Mouse (Mus musculus) liver, embryonic 14.5 days (tissue): ENCODE data around the gene Kcnn1. TPM values are rescaled to one million over a fixed set of nuclear protein-coding genes. Genes with fewer than 3 reads are reported as not detected.

Experiments
- ATAC-seq: fragments of 200-750 bp; cut with Nextera tagmentation; 2 replicates; pipeline ENCODE4 v1.8.0; 2017; ENCODE audit warnings: moderate number of reproducible peaks, mild to moderate bottlenecking, moderate library complexity; ENCODE audit not compliant: insufficient read depth
- DNase-seq, 3 experiments: peaks; one replicate each; pipeline ENCODE4 v3.0.0-alpha.2; 2012 to 2013; ENCODE audit warnings: low read depth in 3 of 3, low spot score in 3 of 3
- H3K27ac ChIP-seq: fragments of 300-500 bp; sonication (generic); 2 replicates; pipeline ENCODE4 v1.5.1; 2014; ENCODE audit warnings: moderate library complexity, mild to moderate bottlenecking, control low read depth, inconsistent platforms
- H3K27me3 ChIP-seq: fragments of 300-500 bp; sonication (generic); 2 replicates; pipeline ENCODE4 v1.6.1; 2014; ENCODE audit warnings: mild to moderate bottlenecking, low read length, moderate library complexity; ENCODE audit not compliant: control insufficient read depth, insufficient read depth
- H3K36me3 ChIP-seq: fragments of 300-500 bp; sonication (generic); replicated peaks from 2 replicates; pipeline ENCODE4 v1.6.1; 2014; ENCODE audit warnings: low read depth; ENCODE audit not compliant: control insufficient read depth, insufficient read depth
- H3K4me1 ChIP-seq, 2 experiments: fragments of 200-500 bp in 1 of 2; fragments of 300-500 bp in 1 of 2; sonication (generic) in 1 of 2; replicated peaks; 2 replicates each; pipeline ENCODE4 v1.6.1; 2012 to 2014; ENCODE audit warnings: antibody characterized with exemption in 1 of 2, inconsistent platforms in 1 of 2, low read length in 1 of 2; ENCODE audit not compliant: control insufficient read depth in 2 of 2, insufficient read depth in 2 of 2
- H3K4me2 ChIP-seq: fragments of 300-500 bp; sonication (generic); 2 replicates; pipeline ENCODE4 v1.6.1; 2014; ENCODE audit warnings: low read depth, mild to moderate bottlenecking, control low read depth, moderate library complexity
- H3K4me3 ChIP-seq, 2 experiments: fragments of 200-500 bp in 1 of 2; fragments of 300-500 bp in 1 of 2; sonication (generic) in 1 of 2; 2 replicates each; pipeline ENCODE4 v1.5.1; 2012 to 2014; ENCODE audit warnings: low read depth in 2 of 2, low read length in 2 of 2, mild to moderate bottlenecking in 2 of 2, control low read depth in 1 of 2, inconsistent platforms in 1 of 2, moderate library complexity in 1 of 2; ENCODE audit not compliant: insufficient read depth in 1 of 2
- H3K9ac ChIP-seq: fragments of 300-500 bp; sonication (generic); replicated peaks from 2 replicates; pipeline ENCODE4 v1.6.1; 2014; ENCODE audit warnings: mild to moderate bottlenecking, control low read depth, moderate library complexity
- H3K9me3 ChIP-seq: fragments of 300-500 bp; sonication (generic); 2 replicates; pipeline ENCODE4 v1.6.1; 2016; ENCODE audit warnings: low read length, mixed read lengths; ENCODE audit not compliant: control insufficient read depth
- CTCF ChIP-seq: IDR thresholded peaks from 2 replicates; pipeline ENCODE4 v1.5.1; 2016; ENCODE audit warnings: antibody characterized with exemption, low read depth, control low read depth
- EP300 ChIP-seq: IDR thresholded peaks from 2 replicates; pipeline ENCODE4 v1.6.1; 2016; ENCODE audit warnings: antibody characterized with exemption, low read depth
- WGBS: fragments of 180-500 bp; shearing (Covaris S2); extraction: QIAGEN DNeasy Blood & Tissue Kit; methylation state at CpG from one replicate; pipeline ENCODE4 v1.1.7; 2014; ENCODE audit not compliant: insufficient replicate concordance; 5-methylcytosine and 5-hydroxymethylcytosine counted together
- polyA plus RNA-seq, 2 experiments: library from polyadenylated mRNA; depleted of rRNA in 1 of 2; stranded (reverse) in 1 of 2; unstranded in 1 of 2; fragments of >200 nt; fragmentation: Nextera tagmentation in 1 of 2; extraction: Ambion mirVana in 1 of 2; gene quantifications; 2 replicates each; pipeline versions ENCODE4 v1.2.1 to v1.2.3; 2012 to 2014

Kcnn1 gene
- polyA plus RNA-seq, 2 experiments, result 0.17 to 0.27 TPM

- DNase-seq (no peak), ATAC-seq (no peak)
- WGBS, result 43% methylated on average over 5 of the region's 5 CpGs
- H3K27ac ChIP-seq, result peak overlapping the region; percentile 99
- no peak overlapping the region for H3K4me3 ChIP-seq
- TF ChIP-seq CTCF, result no peak
- no peak for TF ChIP-seq EP300
- H3K4me1 ChIP-seq, result peaks cover 41 to 46% of the 10 kb centered on the region in 2 experiments
- H3K9ac ChIP-seq, result peak overlapping the region; percentile 6
- H3K4me2 ChIP-seq, result no peak overlapping the region; the same call in 1 of the 2 replicates
- no peaks in the 10 kb centered on the region for H3K36me3 ChIP-seq
- H3K27me3 ChIP-seq, result no peaks in the 10 kb centered on the region
- no peaks in the 10 kb centered on the region for H3K9me3 ChIP-seq
Measured at GRCm38 (mm10) chr8:70845108-70845507, 17.9 kb downstream of the Kcnn1 start.

GRCm38 (mm10) chr8:70844523-70844922 lies 18.5 kb downstream of the Kcnn1 start:
- H3K9me3 ChIP-seq, result no peaks in the 10 kb centered on the region
- no peak for ATAC-seq
- H3K4me2 ChIP-seq, result peak overlapping the region; percentile 82
- H3K4me1 ChIP-seq, result peaks cover 43 to 48% of the 10 kb centered on the region in 2 experiments
- H3K36me3 ChIP-seq, result no peaks in the 10 kb centered on the region
- H3K27me3 ChIP-seq, result no peaks in the 10 kb centered on the region
- peak; percentile 75 to 82 (median 76) for DNase-seq
- H3K4me3 ChIP-seq, result no peak overlapping the region
- TF ChIP-seq EP300 (no peak), CTCF (peak; percentile 99)
- H3K27ac ChIP-seq, result peak overlapping the region; percentile 99
- 1% methylated on average over 6 of the region's 6 CpGs for WGBS
- H3K9ac ChIP-seq, result peak overlapping the region; percentile 93

GRCm38 (mm10) chr8:70843941-70844340 lies 19.1 kb downstream of the Kcnn1 start:
- DNase-seq, result no peak
- 65% methylated on average over 8 of the region's 8 CpGs for WGBS
- H3K4me1 ChIP-seq, result peaks cover 43 to 48% of the 10 kb centered on the region in 2 experiments
- peak overlapping the region; percentile 82 for H3K4me2 ChIP-seq
- no peak for ATAC-seq
- no peaks in the 10 kb centered on the region for H3K9me3 ChIP-seq
- no peaks in the 10 kb centered on the region for H3K27me3 ChIP-seq
- no peak for TF ChIP-seq CTCF
- no peak for TF ChIP-seq EP300
- H3K36me3 ChIP-seq, result no peaks in the 10 kb centered on the region
- no peak overlapping the region; a peak in 1 of 4 replicates for H3K4me3 ChIP-seq
- H3K9ac ChIP-seq, result peak overlapping the region; percentile 93
- peak overlapping the region; percentile 99 for H3K27ac ChIP-seq

GRCm38 (mm10) chr8:70843214-70843773 lies 19.8 kb downstream of the Kcnn1 start:
- H3K36me3 ChIP-seq, result no peaks in the 10 kb centered on the region
- peak overlapping the region; percentile 93 for H3K9ac ChIP-seq
- peak overlapping the region; percentile 82 for H3K4me2 ChIP-seq

GRCm38 (mm10) chr8:70842484-70842883 lies 20.6 kb downstream of the Kcnn1 start:
- Histone ChIP-seq H3K27me3 (no peaks in the 10 kb centered on the region), H3K4me2 (peak overlapping the region; percentile 82), H3K9me3 (no peaks in the 10 kb centered on the region), H3K4me1 (peaks cover 43 to 50% of the 10 kb centered on the region in 2 experiments), H3K27ac (peak overlapping the region; percentile 99), H3K4me3 (peak overlapping the region; percentile 65 to 73), H3K36me3 (no peaks in the 10 kb centered on the region), H3K9ac (peak overlapping the region; percentile 93)
- no peak for DNase-seq
- 74% methylated on average over 25 of the region's 25 CpGs for WGBS
- TF ChIP-seq CTCF (no peak), EP300 (no peak)
- no peak for ATAC-seq

More at GRCm38 (mm10) chr8:70843214-70843773, 19.8 kb downstream of the Kcnn1 start:
- ATAC-seq, result peak; percentile 56
- peak overlapping the region; percentile 99 for H3K27ac ChIP-seq
- peak; percentile 92 to 94 (median 94) for DNase-seq
- H3K27me3 ChIP-seq, result no peaks in the 10 kb centered on the region
- WGBS, result 18% methylated on average over 5 of the region's 5 CpGs
- TF ChIP-seq EP300, result peak; percentile 95
- TF ChIP-seq CTCF, result no peak
- H3K4me3 ChIP-seq, result peak overlapping the region; percentile 32 to 65
- H3K4me1 ChIP-seq, result peaks cover 43 to 50% of the 10 kb centered on the region in 2 experiments
- H3K9me3 ChIP-seq, result no peaks in the 10 kb centered on the region
